Mouse (Mus musculus): ENCODE measurements around the gene Lin7c. TPM values are rescaled to one million over a fixed set of nuclear protein-coding genes. Genes with fewer than 3 reads are reported as not detected.
A peak's percentile ranks its signal among the peaks of the same experiment; 100 is the strongest.

Gene Lin7c
- polyA plus RNA-seq, 1 experiment from 2014 or later: 54.0 TPM

DNA sequence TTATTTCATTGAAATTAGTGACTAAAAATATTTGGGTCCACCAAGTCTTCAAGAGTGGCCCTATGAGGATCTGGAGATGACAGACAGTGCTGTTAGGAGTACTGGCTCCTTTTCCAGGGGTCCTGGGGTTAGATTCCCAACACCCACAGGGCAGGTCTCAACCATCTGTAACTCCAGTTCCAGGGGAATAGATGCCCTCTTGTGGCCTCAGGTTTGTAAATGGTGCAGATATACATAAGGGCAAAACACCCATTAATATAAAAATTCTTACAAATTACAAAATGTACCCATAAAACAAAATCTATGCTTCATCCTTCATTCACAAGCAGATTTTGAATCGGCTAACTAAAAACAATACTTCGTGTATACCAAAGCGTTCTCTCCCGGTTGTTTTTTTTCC, 585 bp upstream of the Lin7c start:
- peak overlapping the region; percentile 75 for H3K4me2 ChIP-seq
- H3K27ac ChIP-seq: peak overlapping the region; percentile 88; the same call in 1 of the 2 replicates
- H3K4me3 ChIP-seq: peak overlapping the region; percentile 90
- no peaks in the 10 kb centered on the region for H3K27me3 ChIP-seq
- H3K9ac ChIP-seq: peak overlapping the region; percentile 97
- no peaks in the 10 kb centered on the region for H3K9me3 ChIP-seq
- no peak for ATAC-seq (ENCODE audit: insufficient number of reproducible peaks, insufficient read depth, low FRiP score, low TSS enrichment, low read depth)
- H3K36me3 ChIP-seq: peaks cover 10% of the 10 kb centered on the region
- 37% methylated on average over 4 of the region's 4 CpGs for WGBS
- peaks cover 17% of the 10 kb centered on the region for H3K4me1 ChIP-seq

DNA sequence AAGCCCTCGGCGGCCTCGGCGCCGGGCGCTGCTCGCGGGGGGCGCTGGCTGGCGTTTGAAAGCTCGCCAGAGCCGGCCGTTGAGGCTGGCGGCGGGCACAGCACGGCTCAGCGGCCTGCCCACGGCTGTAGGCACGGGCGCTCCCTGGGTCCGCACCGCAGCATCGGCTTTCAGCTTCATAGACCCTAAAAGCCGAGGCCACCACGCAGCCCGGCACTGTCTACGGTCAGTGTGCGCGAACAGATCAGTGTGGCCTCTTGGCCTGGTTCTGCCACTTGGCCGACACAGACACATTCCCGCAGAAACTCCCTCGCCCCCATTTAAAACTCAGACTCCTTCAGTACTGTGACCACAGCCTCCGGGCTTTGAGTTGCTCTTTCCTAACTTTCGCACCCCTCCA, 378 bp downstream of the Lin7c start:
- peaks cover 17% of the 10 kb centered on the region for H3K4me1 ChIP-seq
- WGBS: under 1% methylated on average over 32 of the region's 34 CpGs
- H3K27ac ChIP-seq: peak overlapping the region; percentile 88
- peak overlapping the region; percentile 97 for H3K9ac ChIP-seq
- H3K4me3 ChIP-seq: peak overlapping the region; percentile 90
- no peaks in the 10 kb centered on the region for H3K9me3 ChIP-seq
- peaks cover 19% of the 10 kb centered on the region for H3K36me3 ChIP-seq
- ATAC-seq (ENCODE audit: insufficient number of reproducible peaks, insufficient read depth, low FRiP score, low TSS enrichment, low read depth): peak; percentile 69
- no peaks in the 10 kb centered on the region for H3K27me3 ChIP-seq
- peak overlapping the region; percentile 75 for H3K4me2 ChIP-seq

DNA sequence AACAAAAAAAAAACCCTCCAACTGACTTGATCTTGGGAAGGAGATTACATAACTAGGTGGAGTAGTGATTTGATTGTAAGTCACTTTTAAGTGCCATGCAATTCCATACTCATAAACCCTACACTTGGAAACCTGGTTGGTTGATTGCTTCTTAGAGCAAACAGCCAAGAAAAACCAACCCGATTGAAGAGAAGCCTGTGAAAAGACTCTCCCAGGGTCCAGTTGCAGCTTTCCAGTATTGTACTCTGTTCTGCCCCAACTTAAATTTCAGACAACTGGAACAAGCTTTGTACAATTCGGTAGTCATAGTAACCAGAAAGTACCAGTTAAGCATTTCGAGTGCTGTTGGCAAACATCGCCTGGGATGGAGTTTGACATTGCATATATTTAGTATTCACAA, 818 bp downstream of the Lin7c start:
- 21% methylated on average over 4 of the region's 4 CpGs for WGBS
- peaks cover 24% of the 10 kb centered on the region for H3K36me3 ChIP-seq
- H3K4me2 ChIP-seq: peak overlapping the region; percentile 75
- H3K4me1 ChIP-seq: peaks cover 17% of the 10 kb centered on the region
- no peaks in the 10 kb centered on the region for H3K27me3 ChIP-seq
- peak overlapping the region; percentile 88 for H3K27ac ChIP-seq
- ATAC-seq (ENCODE audit: insufficient number of reproducible peaks, insufficient read depth, low FRiP score, low TSS enrichment, low read depth): no peak
- H3K9ac ChIP-seq: peak overlapping the region; percentile 97
- no peaks in the 10 kb centered on the region for H3K9me3 ChIP-seq
- peak overlapping the region; percentile 90 for H3K4me3 ChIP-seq

- Histone ChIP-seq H3K9ac (no peak overlapping the region), H3K36me3 (peaks cover 55% of the 10 kb centered on the region), H3K4me3 (no peak overlapping the region), H3K4me2 (no peak overlapping the region), H3K27me3 (no peaks in the 10 kb centered on the region), H3K27ac (no peak overlapping the region), H3K9me3 (no peaks in the 10 kb centered on the region), H3K4me1 (peaks cover 17% of the 10 kb centered on the region)
- WGBS: 85% methylated on average over 7 of the region's 7 CpGs
- ATAC-seq (ENCODE audit: insufficient number of reproducible peaks, insufficient read depth, low FRiP score, low TSS enrichment, low read depth): no peak
Observed at GRCm38 (mm10) chr2:109896311-109896710, 5.7 kb downstream of the Lin7c start.

DNA sequence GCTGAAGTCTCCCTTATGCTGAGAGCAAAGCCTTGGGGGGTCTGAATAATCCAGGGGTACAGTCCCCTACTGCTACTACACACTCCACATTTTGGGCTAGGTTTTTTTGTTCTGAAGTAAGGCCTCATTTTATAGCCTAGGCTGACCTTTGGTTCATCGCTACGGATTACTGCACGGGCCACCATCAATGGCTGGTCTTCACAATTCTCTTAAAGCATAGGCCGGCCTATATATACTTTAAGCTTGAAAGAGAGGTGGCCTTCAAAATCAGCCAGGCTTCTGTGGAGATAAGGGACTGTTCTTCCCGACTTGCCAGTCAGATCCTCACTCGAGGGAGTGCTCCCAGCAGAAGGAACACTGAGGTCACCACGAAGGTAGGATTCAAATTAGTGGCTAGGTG, 12.2 kb downstream of the Lin7c start:
- ATAC-seq (ENCODE audit: insufficient number of reproducible peaks, insufficient read depth, low FRiP score, low TSS enrichment, low read depth): no peak

DNA sequence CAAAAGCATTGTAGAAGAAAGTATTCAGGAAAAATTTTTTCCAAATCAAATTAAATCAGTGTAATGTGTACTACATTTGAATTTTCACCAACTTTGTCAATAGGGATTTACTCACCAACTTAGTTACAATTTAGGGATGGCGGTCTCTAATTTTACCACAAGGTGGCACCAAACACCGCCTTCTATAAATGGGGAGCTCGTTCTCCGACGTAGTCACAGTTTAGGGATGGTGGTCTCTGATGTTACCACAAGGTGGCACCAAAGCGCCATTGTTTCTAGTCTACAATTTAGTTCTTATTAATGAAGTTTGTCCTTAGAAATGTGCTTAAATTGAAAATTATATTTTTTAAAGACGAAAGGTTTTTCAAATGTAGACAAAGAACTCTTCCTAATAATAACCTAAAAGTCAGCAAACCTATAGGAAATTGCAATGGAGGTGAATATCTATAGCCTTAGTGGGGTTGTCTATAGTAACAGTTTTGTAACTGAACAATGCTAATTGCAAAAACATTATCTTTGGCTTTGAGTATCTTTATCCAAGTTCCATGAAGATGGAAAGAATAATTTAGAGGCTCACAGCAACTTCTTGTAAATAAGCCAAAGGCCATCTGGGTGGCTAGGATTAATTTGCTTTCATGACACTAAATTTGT, 13.6 kb downstream of the Lin7c start:
- H3K27ac ChIP-seq: no peak overlapping the region
- H3K27me3 ChIP-seq: no peaks in the 10 kb centered on the region
- no peak overlapping the region for H3K9ac ChIP-seq
- WGBS: under 1% methylated on average over 7 of the region's 7 CpGs
- no peak overlapping the region for H3K4me3 ChIP-seq
- no peaks in the 10 kb centered on the region for H3K9me3 ChIP-seq
- no peak overlapping the region for H3K4me2 ChIP-seq
- H3K36me3 ChIP-seq: peaks cover 23% of the 10 kb centered on the region
- H3K4me1 ChIP-seq: no peaks in the 10 kb centered on the region
- ATAC-seq (ENCODE audit: insufficient number of reproducible peaks, insufficient read depth, low FRiP score, low TSS enrichment, low read depth): no peak

More for the DNA sequence above, 12.2 kb downstream of the Lin7c start:
- no peaks in the 10 kb centered on the region for H3K9me3 ChIP-seq
- H3K4me1 ChIP-seq: no peaks in the 10 kb centered on the region
- H3K4me2 ChIP-seq: no peak overlapping the region
- H3K27me3 ChIP-seq: no peaks in the 10 kb centered on the region
- H3K4me3 ChIP-seq: no peak overlapping the region
- H3K27ac ChIP-seq: no peak overlapping the region
- WGBS: 76% methylated on average over 7 of the region's 7 CpGs
- H3K36me3 ChIP-seq: peaks cover 31% of the 10 kb centered on the region
- H3K9ac ChIP-seq: no peak overlapping the region

- H3K9ac ChIP-seq: no peak overlapping the region
- H3K36me3 ChIP-seq: no peaks in the 10 kb centered on the region
- H3K27ac ChIP-seq: no peak overlapping the region
- no peaks in the 10 kb centered on the region for H3K4me1 ChIP-seq
- WGBS: 59% methylated on average over 2 of the region's 2 CpGs
- no peak overlapping the region for H3K4me2 ChIP-seq
- no peak for ATAC-seq (ENCODE audit: insufficient number of reproducible peaks, insufficient read depth, low FRiP score, low TSS enrichment, low read depth)
- no peak overlapping the region for H3K4me3 ChIP-seq
- no peaks in the 10 kb centered on the region for H3K9me3 ChIP-seq
- no peaks in the 10 kb centered on the region for H3K27me3 ChIP-seq
Observed at GRCm38 (mm10) chr2:109909122-109909521, 18.5 kb downstream of the Lin7c start.

- Histone ChIP-seq H3K36me3 (no peaks in the 10 kb centered on the region), H3K4me1 (peaks cover 6% of the 10 kb centered on the region; the same call in 1 of the 2 replicates), H3K9ac (no peak overlapping the region), H3K27me3 (no peaks in the 10 kb centered on the region), H3K9me3 (no peaks in the 10 kb centered on the region), H3K4me2 (no peak overlapping the region), H3K27ac (no peak overlapping the region), H3K4me3 (no peak overlapping the region)
- no peak for ATAC-seq (ENCODE audit: insufficient number of reproducible peaks, insufficient read depth, low FRiP score, low TSS enrichment, low read depth)
- WGBS: 76% methylated on average over 8 of the region's 8 CpGs
Observed at GRCm38 (mm10) chr2:109912216-109912615, 21.6 kb downstream of the Lin7c start.

- WGBS: 84% methylated on average over 12 of the region's 12 CpGs
- no peak overlapping the region for H3K9ac ChIP-seq
Observed at GRCm38 (mm10) chr2:109912766-109913165, 22.1 kb downstream of the Lin7c start.

GRCm38 (mm10) chr2:109913241-109913640, 22.6 kb downstream of the Lin7c start:
- Histone ChIP-seq H3K4me3 (no peak overlapping the region), H3K9me3 (no peaks in the 10 kb centered on the region), H3K27ac (no peak overlapping the region), H3K4me1 (peaks cover 6% of the 10 kb centered on the region; the same call in 1 of the 2 replicates), H3K4me2 (no peak overlapping the region), H3K27me3 (no peaks in the 10 kb centered on the region), H3K9ac (no peak overlapping the region), H3K36me3 (no peaks in the 10 kb centered on the region)
- WGBS: 67% methylated on average over 8 of the region's 8 CpGs
- ATAC-seq (ENCODE audit: insufficient number of reproducible peaks, insufficient read depth, low FRiP score, low TSS enrichment, low read depth): no peak

More at GRCm38 (mm10) chr2:109912766-109913165, 22.1 kb downstream of the Lin7c start:
- H3K4me3 ChIP-seq: no peak overlapping the region
- no peaks in the 10 kb centered on the region for H3K36me3 ChIP-seq
- ATAC-seq (ENCODE audit: insufficient number of reproducible peaks, insufficient read depth, low FRiP score, low TSS enrichment, low read depth): no peak
- no peaks in the 10 kb centered on the region for H3K9me3 ChIP-seq
- H3K27ac ChIP-seq: no peak overlapping the region
- no peak overlapping the region for H3K4me2 ChIP-seq
- no peaks in the 10 kb centered on the region for H3K27me3 ChIP-seq
- peaks cover 6% of the 10 kb centered on the region; the same call in 1 of the 2 replicates for H3K4me1 ChIP-seq

DNA sequence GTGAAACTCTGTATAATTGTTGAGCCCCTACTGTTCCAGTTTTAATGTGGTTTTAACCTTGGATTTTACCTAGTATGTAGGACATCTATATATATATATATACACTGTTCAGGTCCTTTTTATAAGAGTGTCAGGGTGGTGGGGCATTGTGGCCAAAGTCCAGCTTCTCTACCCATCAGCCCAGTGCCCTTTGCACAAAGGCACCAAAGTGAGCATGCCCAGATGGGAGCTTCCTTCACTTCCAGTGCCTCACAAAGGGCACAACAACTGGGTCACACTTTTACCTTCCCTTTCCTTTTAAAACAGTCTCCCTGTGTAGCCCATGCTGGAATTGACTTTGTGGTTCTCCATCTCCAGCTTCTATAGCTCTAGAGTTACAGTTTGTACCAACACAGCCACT, 23.9 kb downstream of the Lin7c start:
- no peak overlapping the region for H3K9ac ChIP-seq
- H3K27me3 ChIP-seq: no peaks in the 10 kb centered on the region
- H3K36me3 ChIP-seq: no peaks in the 10 kb centered on the region

GRCm38 (mm10) chr2:109916782-109917495, 26.3 kb downstream of the Lin7c start:
- H3K9me3 ChIP-seq: no peaks in the 10 kb centered on the region

More for the DNA sequence above, 23.9 kb downstream of the Lin7c start:
- no peak overlapping the region for H3K4me2 ChIP-seq
- peaks cover 13% of the 10 kb centered on the region for H3K4me1 ChIP-seq
- H3K9me3 ChIP-seq: no peaks in the 10 kb centered on the region
- H3K27ac ChIP-seq: no peak overlapping the region
- no peak overlapping the region for H3K4me3 ChIP-seq
- no peak for ATAC-seq (ENCODE audit: insufficient number of reproducible peaks, insufficient read depth, low FRiP score, low TSS enrichment, low read depth)

More at GRCm38 (mm10) chr2:109916782-109917495, 26.3 kb downstream of the Lin7c start:
- Histone ChIP-seq H3K4me1 (peaks cover 33% of the 10 kb centered on the region), H3K9ac (no peak overlapping the region), H3K27ac (no peak overlapping the region), H3K36me3 (no peaks in the 10 kb centered on the region), H3K4me3 (peak overlapping the region; percentile 89), H3K4me2 (peak overlapping the region; percentile 73), H3K27me3 (no peaks in the 10 kb centered on the region)
- 4% methylated on average over 11 of the region's 11 CpGs for WGBS
- peak; percentile 16; the same call in 1 of the 2 replicates for ATAC-seq (ENCODE audit: insufficient number of reproducible peaks, insufficient read depth, low FRiP score, low TSS enrichment, low read depth)
